Mouse (Mus musculus) gastrocnemius, adult 18-20 months (tissue): ENCODE data around the gene Gm10681. TPM values are rescaled to one million over a fixed set of nuclear protein-coding genes. Genes with fewer than 3 reads are reported as not detected.
"Not testable (repeated sequence)": the region's sequence is repeated elsewhere in the genome, so short reads cannot be mapped to it uniquely, and the experiment has no call there.

ENCODE experiments used
- DNase-seq: peaks from one replicate; pipeline ENCODE4 v3.0.0; 2021; ENCODE audit warnings: low spot score
- total RNA-seq, 2 experiments: library from RNA; stranded (reverse); gene quantifications; 2 replicates each; pipeline ENCODE4 v1.2.3; 2021

Gm10681 gene
- total RNA-seq, 2 experiments from 2014 or later, result 0.14 TPM; not detected in 1

DNA sequence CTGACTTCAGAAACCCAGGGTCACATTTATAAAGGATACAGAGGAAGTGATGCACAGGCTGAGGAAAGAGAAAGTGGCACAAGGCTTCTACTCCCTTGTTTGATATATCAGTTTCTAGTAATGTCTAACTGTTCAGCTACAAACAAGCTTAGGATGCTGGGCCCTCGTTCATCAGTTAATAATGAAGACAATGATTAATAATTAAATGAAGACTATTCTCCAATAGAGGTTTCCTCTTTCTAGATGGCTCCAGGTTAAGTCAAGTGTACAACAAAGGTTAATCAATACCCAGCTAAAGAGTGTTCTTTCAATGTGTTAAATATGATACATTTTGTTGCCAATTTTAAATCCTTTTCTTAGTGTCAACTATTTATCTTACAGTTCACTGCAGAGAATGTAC, 78.2 kb downstream of the Gm10681 start, which contains the start of gene Hsd3b4:
Gene Hsd3b4 (minus strand): TSS at position 101 of the 400 bp plus-strand sequence.
- not testable (repeated sequence) for DNase-seq

- not testable (repeated sequence) for DNase-seq
Measured at GRCm38 (mm10) chr3:98507229-98507628, 81.4 kb downstream of the Gm10681 start.

Other genes starting within 250 kb of the Gm10681 start
- 1 to 10 TPM; 1.5 to 2.3 TPM for gene Phgdh, start 248.8 kb downstream of the Gm10681 start, total RNA-seq
- gene Zfp697, start 206.3 kb downstream of the Gm10681 start, total RNA-seq, result 1 to 10 TPM in 1 of 2 experiments, under 1 TPM in 1; 0.78 to 2.0 TPM
- not detected for gene Gm4450, start 131.7 kb downstream of the Gm10681 start, total RNA-seq
- not detected for gene Hsd3b4, start 78.3 kb downstream of the Gm10681 start, total RNA-seq
- gene Hsd3b5, start 41.4 kb upstream of the Gm10681 start, total RNA-seq, result not detected
- not detected for gene Hsd3b2, start 135.7 kb upstream of the Gm10681 start, total RNA-seq
- not detected for gene Hsd3b3, start 174.3 kb upstream of the Gm10681 start, total RNA-seq
- not detected for gene Hsd3b6, start 225.6 kb upstream of the Gm10681 start, total RNA-seq